Mouse (Mus musculus): Measurements from ENCODE around the gene Hoxd9.

- no peak for TF ChIP-seq CTCF (IDR thresholded peaks at IDR 0.05; ENCODE audit: low read depth)
- no peak for TF ChIP-seq EP300 (IDR thresholded peaks at IDR 0.05; ENCODE audit: low read depth)
These were observed 20.4 kb upstream of the Hoxd9 start for GRCm38 (mm10) chr2:74677106-74677505.

Measured in heart, postnatal 0 days (tissue).